Mouse (Mus musculus) cerebral cortex, adult 2 months (tissue): ENCODE data around the gene Tex46.

Source experiments
- WGBS: fragments of 180-500 bp; shearing (Covaris S2); methylation state at CpG from one replicate; pipeline ENCODE4 v1.1.7; 2018; 5-methylcytosine and 5-hydroxymethylcytosine counted together

Gene Tex46

GRCm38 (mm10) chr4:136636511-136636910 is 26.3 kb downstream of the Tex46 start:
- 77% methylated on average over 5 of the region's 5 CpGs for WGBS

- WGBS: 14% methylated on average over 37 of the region's 37 CpGs
Observed at GRCm38 (mm10) chr4:136636983-136637562, 26.8 kb downstream of the Tex46 start.

- 3% methylated on average over 75 of the region's 76 CpGs for WGBS
Observed at GRCm38 (mm10) chr4:136637563-136638229, 27.5 kb downstream of the Tex46 start.

- 49% methylated on average over 7 of the region's 7 CpGs for WGBS
Observed at GRCm38 (mm10) chr4:136638230-136638750, 28.1 kb downstream of the Tex46 start.

- 27% methylated on average over 10 of the region's 10 CpGs for WGBS
Observed at GRCm38 (mm10) chr4:136638890-136639289, 28.7 kb downstream of the Tex46 start.

- WGBS: 14% methylated on average over 11 of the region's 11 CpGs
Observed at GRCm38 (mm10) chr4:136648922-136649479, 38.8 kb downstream of the Tex46 start.

GRCm38 (mm10) chr4:136649480-136650196 is 39.4 kb downstream of the Tex46 start:
- 27% methylated on average over 13 of the region's 13 CpGs for WGBS

- WGBS: 84% methylated on average over 8 of the region's 8 CpGs
Observed at GRCm38 (mm10) chr4:136650261-136650660, 40.0 kb downstream of the Tex46 start.

- WGBS: 42% methylated on average over 3 of the region's 3 CpGs
Observed at GRCm38 (mm10) chr4:136651357-136651811, 41.1 kb downstream of the Tex46 start.

GRCm38 (mm10) chr4:136651882-136652527 is 41.8 kb downstream of the Tex46 start:
- WGBS: 41% methylated on average over 13 of the region's 13 CpGs

GRCm38 (mm10) chr4:136652528-136652910 is 42.3 kb downstream of the Tex46 start:
- WGBS: 31% methylated on average over 11 of the region's 11 CpGs

- 58% methylated on average over 6 of the region's 6 CpGs for WGBS
Observed at GRCm38 (mm10) chr4:136653019-136653418, 42.8 kb downstream of the Tex46 start.

GRCm38 (mm10) chr4:136653692-136654234 is 43.5 kb downstream of the Tex46 start:
- WGBS: 89% methylated on average over 10 of the region's 10 CpGs

GRCm38 (mm10) chr4:136657914-136658313 is 47.7 kb downstream of the Tex46 start:
- WGBS: 79% methylated on average over 3 of the region's 3 CpGs
